Mouse (Mus musculus) kidney, adult 2 months (tissue): ENCODE results near the gene Serf2. TPM values are rescaled to one million over a fixed set of nuclear protein-coding genes. Genes with fewer than 3 reads are reported as not detected.
"Not testable (repeated sequence)": the region's sequence is repeated elsewhere in the genome, so short reads cannot be mapped to it uniquely, and the experiment has no call there.

Experiments used
- DNase-seq: peaks from one replicate; pipeline ENCODE4 v3.0.0; 2021
- H3K27ac ChIP-seq: fragments of 200-500 bp; 2 replicates; pipeline ENCODE4 v1.5.1; 2012; ENCODE audit warnings: low read depth, low read length, control low read depth, inconsistent platforms; ENCODE audit not compliant: insufficient read depth
- H3K27me3 ChIP-seq: fragments of 200-500 bp; replicated peaks from 2 replicates; pipeline ENCODE4 v1.6.1; 2012; ENCODE audit warnings: mild to moderate bottlenecking, moderate library complexity, low read length, inconsistent platforms; ENCODE audit not compliant: control insufficient read depth, insufficient read depth
- H3K36me3 ChIP-seq: fragments of 200-500 bp; 2 replicates; pipeline ENCODE4 v1.6.1; 2012; ENCODE audit warnings: mild to moderate bottlenecking, moderate library complexity, low read length, inconsistent platforms; ENCODE audit not compliant: control insufficient read depth, insufficient read depth
- H3K4me1 ChIP-seq: fragments of 200-500 bp; 2 replicates; pipeline ENCODE4 v1.6.1; 2011; ENCODE audit warnings: low read length; ENCODE audit not compliant: control insufficient read depth, insufficient read depth
- H3K4me3 ChIP-seq: fragments of 200-500 bp; 2 replicates; pipeline ENCODE4 v1.5.1; 2011; ENCODE audit warnings: mild to moderate bottlenecking, low read depth, low read length, control low read depth; ENCODE audit not compliant: insufficient read depth
- CTCF ChIP-seq: fragments of 200-500 bp; conservative IDR thresholded peaks from 2 replicates; pipeline ENCODE4 v1.5.1; 2011; ENCODE audit warnings: low read depth, mild to moderate bottlenecking, control low read depth, low read length, moderate library complexity, mixed read lengths; ENCODE audit not compliant: insufficient read depth, insufficient read length
- POLR2A ChIP-seq: fragments of 200-500 bp; IDR thresholded peaks from one replicate; pipeline ENCODE4 v1.6.1; 2011; ENCODE audit warnings: low read depth, low read length, control low read depth
- WGBS: fragments of 180-500 bp; shearing (Covaris S2); methylation state at CpG from one replicate; pipeline ENCODE4 v1.1.7; 2018; 5-methylcytosine and 5-hydroxymethylcytosine counted together
- polyA plus RNA-seq: library from polyadenylated mRNA; depleted of rRNA; stranded (reverse); fragments of >200 nt; gene quantifications from 2 replicates; pipeline ENCODE4 v1.2.3, GENCODE M21; 2012

Serf2 gene
- polyA plus RNA-seq, 1 experiment: 400 TPM

- WGBS: 94% methylated on average over 6 of the region's 6 CpGs
- H3K4me3 ChIP-seq: no peak overlapping the region
- H3K36me3 ChIP-seq: peaks cover 4% of the 10 kb centered on the region
- no peak for TF ChIP-seq POLR2A
- TF ChIP-seq CTCF: no peak
- no peak for DNase-seq
- H3K4me1 ChIP-seq: peaks cover 19% of the 10 kb centered on the region; the same call in 1 of the 2 replicates
- H3K27ac ChIP-seq: no peak overlapping the region
- H3K27me3 ChIP-seq: no peaks in the 10 kb centered on the region
Observed at GRCm38 (mm10) chr2:121453917-121454316, 4.9 kb downstream of the Serf2 start.

GRCm38 (mm10) chr2:121455534-121455933, 6.5 kb downstream of the Serf2 start:
- TF ChIP-seq POLR2A: no peak
- no peak for TF ChIP-seq CTCF
- H3K27me3 ChIP-seq: no peaks in the 10 kb centered on the region
- H3K4me1 ChIP-seq: peaks cover 16% of the 10 kb centered on the region; the same call in 1 of the 2 replicates
- 73% methylated on average over 5 of the region's 5 CpGs for WGBS
- peaks cover 4% of the 10 kb centered on the region for H3K36me3 ChIP-seq
- DNase-seq: no peak
- H3K27ac ChIP-seq: no peak overlapping the region
- no peak overlapping the region for H3K4me3 ChIP-seq

- H3K4me3 ChIP-seq: peak within 1 kb of the TSS; percentile 74
- TF ChIP-seq POLR2A (peak; percentile 77), CTCF (no peak)
- peak; percentile 91 for DNase-seq
- 4% methylated on average over 41 of the region's 41 CpGs for WGBS
- peak within 1 kb of the TSS; percentile 33; the same call in 1 of the 2 replicates for H3K27ac ChIP-seq
- peaks cover 10% of the 10 kb centered on the region; the same call in 1 of the 2 replicates for H3K4me1 ChIP-seq
- no peaks in the 10 kb centered on the region; the same call in 1 of the 2 replicates for H3K36me3 ChIP-seq
- H3K27me3 ChIP-seq: no peaks in the 10 kb centered on the region
Observed at GRCm38 (mm10) chr2:121456692-121457642, 8.0 kb downstream of the Serf2 start, which contains the start of gene Serinc4. Gene Serinc4, minus strand, starts transcription at chr2:121456781.

GRCm38 (mm10) chr2:121460071-121460470, 11.1 kb downstream of the Serf2 start:
- Histone ChIP-seq H3K27me3 (no peaks in the 10 kb centered on the region), H3K36me3 (no peaks in the 10 kb centered on the region), H3K27ac (no peak overlapping the region), H3K4me1 (peaks cover 7% of the 10 kb centered on the region; the same call in 1 of the 2 replicates), H3K4me3 (no peak overlapping the region)
- 45% methylated on average over 2 of the region's 2 CpGs for WGBS
- no peak for DNase-seq
- TF ChIP-seq CTCF (no peak), POLR2A (no peak)

- H3K4me1 ChIP-seq, H3K36me3 ChIP-seq, H3K27ac ChIP-seq, H3K4me3 ChIP-seq, H3K27me3 ChIP-seq, DNase-seq: not testable (repeated sequence)
- WGBS: 88% methylated on average over 1 of the region's 6 CpGs
Observed at GRCm38 (mm10) chr2:121468982-121469381, 20.0 kb downstream of the Serf2 start.

- H3K27ac ChIP-seq, DNase-seq, H3K27me3 ChIP-seq, H3K36me3 ChIP-seq, H3K4me1 ChIP-seq, H3K4me3 ChIP-seq: not testable (repeated sequence)
- WGBS: 90% methylated on average over 3 of the region's 3 CpGs
Observed at GRCm38 (mm10) chr2:121472783-121473182, 23.8 kb downstream of the Serf2 start.

- Histone ChIP-seq H3K27ac (peak within 1 kb of the TSS; percentile 48; the same call in 1 of the 2 replicates), H3K4me3 (peak within 1 kb of the TSS; percentile 95)
- WGBS: 5% methylated on average over 41 of the region's 41 CpGs
- DNase-seq: peak; percentile 93
- not testable (repeated sequence) for H3K36me3 ChIP-seq, H3K27me3 ChIP-seq, H3K4me1 ChIP-seq
- peak; percentile 82 for TF ChIP-seq POLR2A
Observed at GRCm38 (mm10) chr2:121473301-121474179, 24.5 kb downstream of the Serf2 start, which contains the start of gene Mfap1b. Gene Mfap1b, minus strand, starts transcription at chr2:121474067.
